Mouse (Mus musculus): ENCODE data around the gene Cav2. TPM values are rescaled to one million over a fixed set of nuclear protein-coding genes. Genes with fewer than 3 reads are reported as not detected.

Gene Cav2
- 0.86 and 0.89 TPM in 2 replicates for polyA plus RNA-seq (2012; rRNA removed)

GRCm38 (mm10) chr6:17280939-17281756 lies at the start of gene Cav2:
Gene Cav2 (plus strand): TSS chr6:17281185.

GRCm38 (mm10) chr6:17305954-17306601 lies 25.1 kb downstream of the Cav2 start, which contains the start of gene Cav1:
Gene Cav1 (plus strand): TSS chr6:17306335.

Other genes with a start within 250 kb of the Cav2 start
- gene Tes, start 216.0 kb upstream of the Cav2 start, polyA plus RNA-seq (2012; rRNA removed): 2.5 and 2.8 TPM in 2 replicates
- gene Cav1, start 25.1 kb downstream of the Cav2 start, polyA plus RNA-seq (2012; rRNA removed): 1.6 and 1.9 TPM in 2 replicates
- gene Met, start 182.6 kb downstream of the Cav2 start, polyA plus RNA-seq (2012; rRNA removed): 3.1 and 3.6 TPM in 2 replicates

Data from liver, embryonic 14 days (tissue).